Mouse (Mus musculus) heart, adult 2 months (tissue): ENCODE data around the gene Tacr1. TPM values are rescaled to one million over a fixed set of nuclear protein-coding genes. Genes with fewer than 3 reads are reported as not detected.

Source experiments
- DNase-seq, 2 experiments: peaks; one replicate each; pipeline ENCODE4 v3.0.0; 2021
- H3K27ac ChIP-seq: fragments of 200-600 bp; 2 replicates; pipeline ENCODE4 v1.8.1; 2022
- H3K27me3 ChIP-seq: fragments of 200-500 bp; 2 replicates; pipeline ENCODE4 v1.6.1; 2012; ENCODE audit warnings: mild to moderate bottlenecking, low read length, inconsistent platforms, mixed read lengths; ENCODE audit not compliant: control insufficient read depth, insufficient read depth
- H3K36me3 ChIP-seq: fragments of 200-500 bp; 2 replicates; pipeline ENCODE4 v1.6.1; 2012; ENCODE audit warnings: low read length, inconsistent platforms; ENCODE audit not compliant: control insufficient read depth, insufficient read depth
- H3K4me1 ChIP-seq: fragments of 200-500 bp; 2 replicates; pipeline ENCODE4 v1.6.1; 2011; ENCODE audit warnings: low read length; ENCODE audit not compliant: control insufficient read depth, insufficient read depth
- H3K4me3 ChIP-seq: fragments of 200-600 bp; 2 replicates; pipeline ENCODE4 v1.8.1; 2022
- H3K79me2 ChIP-seq: fragments of 200-500 bp; replicated peaks from 2 replicates; pipeline ENCODE4 v1.6.1; 2012; ENCODE audit warnings: mild to moderate bottlenecking, inconsistent platforms, low read length, moderate library complexity, mixed read lengths; ENCODE audit not compliant: control insufficient read depth, insufficient read depth
- H3K9ac ChIP-seq: fragments of 200-500 bp; 2 replicates; pipeline ENCODE4 v1.6.1; 2012; ENCODE audit warnings: low read depth, mild to moderate bottlenecking, control low read depth, inconsistent platforms, low read length, mixed read lengths
- CTCF ChIP-seq: fragments of 200-600 bp; IDR thresholded peaks from 2 replicates; pipeline ENCODE4 v1.8.1; 2022; ENCODE audit warnings: antibody characterized with exemption, mild to moderate bottlenecking, moderate library complexity
- EP300 ChIP-seq: fragments of 200-500 bp; IDR thresholded peaks from 2 replicates; pipeline ENCODE4 v1.6.1; 2011; ENCODE audit warnings: low read depth, low read length, control low read depth; ENCODE audit not compliant: insufficient read depth
- POLR2A ChIP-seq: fragments of 200-500 bp; IDR thresholded peaks from 2 replicates; pipeline ENCODE4 v1.6.1; 2011; ENCODE audit warnings: mild to moderate bottlenecking, low read depth, low read length, control low read depth; ENCODE audit not compliant: insufficient read depth
- WGBS: fragments of 180-500 bp; shearing (Covaris S2); methylation state at CpG from one replicate; pipeline ENCODE4 v1.1.7; 2018; 5-methylcytosine and 5-hydroxymethylcytosine counted together
- intact Hi-C: fragments of 180-260 bp; cut with DNase I; formaldehyde crosslinking; loops from one replicate; pipeline ENCODE4 v1.15.1; 2025
- polyA plus RNA-seq: library from polyadenylated mRNA; depleted of rRNA; stranded (reverse); fragments of >200 nt; gene quantifications from 2 replicates; pipeline ENCODE4 v1.2.3, GENCODE M21; 2012
- total RNA-seq, 2 experiments: library from RNA; stranded (reverse); gene quantifications; 2 replicates each; pipeline ENCODE4 v1.2.3; 2021

Tacr1 gene
- total and polyA plus RNA-seq, 3 experiments = 0.14 TPM; not detected in 2

- Histone ChIP-seq H3K27ac (no peak overlapping the region), H3K4me3 (no peak overlapping the region), H3K79me2 (no peaks in the 10 kb centered on the region), H3K27me3 (no peaks in the 10 kb centered on the region), H3K36me3 (no peaks in the 10 kb centered on the region), H3K4me1 (no peaks in the 10 kb centered on the region), H3K9ac (no peak overlapping the region)
- intact Hi-C loops = no loop called here
- WGBS = 59% methylated on average over 8 of the region's 8 CpGs
- no peak for TF ChIP-seq CTCF
- no peak for TF ChIP-seq POLR2A
- no peak for TF ChIP-seq EP300
- DNase-seq = no peak
Observed at GRCm38 (mm10) chr6:82604791-82605190, 202.7 kb downstream of the Tacr1 start.

GRCm38 (mm10) chr6:82608756-82609155 is 206.6 kb downstream of the Tacr1 start:
- intact Hi-C loops = no loop called here
- Histone ChIP-seq H3K4me1 (no peaks in the 10 kb centered on the region), H3K79me2 (no peaks in the 10 kb centered on the region), H3K27me3 (no peaks in the 10 kb centered on the region; the same call in 1 of the 2 replicates), H3K36me3 (no peaks in the 10 kb centered on the region), H3K9ac (no peak overlapping the region), H3K4me3 (no peak overlapping the region), H3K27ac (no peak overlapping the region)
- WGBS = 98% methylated on average over 4 of the region's 4 CpGs
- TF ChIP-seq CTCF (no peak), EP300 (no peak), POLR2A (no peak)
- no peak for DNase-seq

- Histone ChIP-seq H3K4me3 (no peak overlapping the region), H3K36me3 (no peaks in the 10 kb centered on the region), H3K79me2 (no peaks in the 10 kb centered on the region), H3K27ac (no peak overlapping the region), H3K9ac (no peak overlapping the region), H3K27me3 (no peaks in the 10 kb centered on the region; the same call in 1 of the 2 replicates), H3K4me1 (no peaks in the 10 kb centered on the region)
- DNase-seq = no peak
- intact Hi-C loops = no loop called here
- TF ChIP-seq POLR2A (no peak), EP300 (no peak), CTCF (no peak)
- WGBS = 79% methylated on average over 7 of the region's 7 CpGs
Observed at GRCm38 (mm10) chr6:82609339-82609926, 207.3 kb downstream of the Tacr1 start.
